Mouse (Mus musculus): Measurements from ENCODE around the gene Prr5.
A peak's percentile ranks its signal among the peaks of the same experiment; 100 is the strongest.

Prr5 gene

GRCm38 (mm10) chr15:84679090-84679489, 9.7 kb downstream of the Prr5 start:
- no peak for DNase-seq (ENCODE audit: extremely low read depth, low read depth, low spot score)

GRCm38 (mm10) chr15:84679794-84680193, 10.4 kb downstream of the Prr5 start:
- DNase-seq (ENCODE audit: extremely low read depth, low read depth, low spot score), result peak; percentile 87

- DNase-seq (ENCODE audit: extremely low read depth, low read depth, low spot score), result no peak
These were observed 11.4 kb downstream of the Prr5 start for GRCm38 (mm10) chr15:84680545-84681454.

GRCm38 (mm10) chr15:84681455-84682193, 12.2 kb downstream of the Prr5 start:
- DNase-seq (ENCODE audit: extremely low read depth, low read depth, low spot score), result no peak

GRCm38 (mm10) chr15:84682206-84682605, 12.8 kb downstream of the Prr5 start:
- DNase-seq (ENCODE audit: extremely low read depth, low read depth, low spot score), result no peak

- DNase-seq (ENCODE audit: extremely low read depth, low read depth, low spot score), result no peak
These were observed 13.4 kb downstream of the Prr5 start for GRCm38 (mm10) chr15:84682821-84683220.

GRCm38 (mm10) chr15:84684520-84684919, 15.1 kb downstream of the Prr5 start:
- no peak for DNase-seq (ENCODE audit: extremely low read depth, low read depth, low spot score)

- no peak for DNase-seq (ENCODE audit: extremely low read depth, low read depth, low spot score)
These were observed 16.0 kb downstream of the Prr5 start for GRCm38 (mm10) chr15:84685417-84685816.

- no peak for DNase-seq (ENCODE audit: extremely low read depth, low read depth, low spot score)
These were observed 18.5 kb downstream of the Prr5 start for GRCm38 (mm10) chr15:84687904-84688303.

GRCm38 (mm10) chr15:84689356-84689755, 19.9 kb downstream of the Prr5 start:
- no peak for DNase-seq (ENCODE audit: extremely low read depth, low read depth, low spot score)

GRCm38 (mm10) chr15:84691513-84691912, 22.1 kb downstream of the Prr5 start:
- DNase-seq (ENCODE audit: extremely low read depth, low read depth, low spot score), result no peak

- no peak for DNase-seq (ENCODE audit: extremely low read depth, low read depth, low spot score)
These were observed 23.2 kb downstream of the Prr5 start for GRCm38 (mm10) chr15:84692645-84693044.

- DNase-seq (ENCODE audit: extremely low read depth, low read depth, low spot score), result no peak
These were observed 26.6 kb downstream of the Prr5 start for GRCm38 (mm10) chr15:84696021-84696420.

- no peak for DNase-seq (ENCODE audit: extremely low read depth, low read depth, low spot score)
These were observed 28.2 kb downstream of the Prr5 start for GRCm38 (mm10) chr15:84697611-84698011.

- DNase-seq (ENCODE audit: extremely low read depth, low read depth, low spot score), result no peak
These were observed 28.8 kb downstream of the Prr5 start for GRCm38 (mm10) chr15:84698189-84698588.

GRCm38 (mm10) chr15:84700147-84700794, 30.9 kb downstream of the Prr5 start:
- no peak for DNase-seq (ENCODE audit: extremely low read depth, low read depth, low spot score)

GRCm38 (mm10) chr15:84701947-84702346, 32.5 kb downstream of the Prr5 start:
- DNase-seq (ENCODE audit: extremely low read depth, low read depth, low spot score), result peak; percentile 74

- no peak for DNase-seq (ENCODE audit: extremely low read depth, low read depth, low spot score)
These were observed 33.2 kb downstream of the Prr5 start for GRCm38 (mm10) chr15:84702391-84703345.

- no peak for DNase-seq (ENCODE audit: extremely low read depth, low read depth, low spot score)
These were observed 34.6 kb downstream of the Prr5 start for GRCm38 (mm10) chr15:84703992-84704391.

GRCm38 (mm10) chr15:84705351-84705901, 36.0 kb downstream of the Prr5 start:
- DNase-seq (ENCODE audit: extremely low read depth, low read depth, low spot score), result no peak

Measured in fat pad, adult 2 months (tissue).